ENCODE assay signal across 8 mouse cellular contexts in genomic region chr15:98632107-98632744, GRCm38 (mm10). TPM values are rescaled to one million over a fixed set of nuclear protein-coding genes. Genes with fewer than 3 reads are reported as not detected.
DNase-seq lines count a peak whose midpoint lies in the region; ATAC-seq lines count a peak whose summit lies in the region.

No protein-coding gene starts in this region.

- WGBS in embryonic facial prominence, embryonic 14.5 days = 1% methylated on average over 23 of the region's 25 CpGs
- WGBS in stomach, embryonic 14.5 days = 0% methylated on average over 24 of the region's 25 CpGs

- H3K4me2 ChIP-seq in embryonic facial prominence, embryonic 14.5 days (ENCODE audit: low read depth, low read length) = peak overlapping the region; percentile 97
- peak overlapping the region; percentile 87 for H3K4me2 ChIP-seq in stomach, embryonic 14.5 days (replicated peaks; ENCODE audit: low read depth, low read length)

- H3K36me3 ChIP-seq in embryonic facial prominence, embryonic 14.5 days (ENCODE audit: control insufficient read depth, insufficient read depth, low read length) = no peaks in the 10 kb centered on the region
- H3K36me3 ChIP-seq in stomach, embryonic 14.5 days (ENCODE audit: control insufficient read depth, insufficient read depth, low read length) = no peaks in the 10 kb centered on the region

- peaks cover 44% of the 10 kb centered on the region for H3K4me1 ChIP-seq in embryonic facial prominence, embryonic 14.5 days (ENCODE audit: control insufficient read depth, insufficient read depth, low read length)
- peaks cover 49% of the 10 kb centered on the region for H3K4me1 ChIP-seq in stomach, embryonic 14.5 days (ENCODE audit: control insufficient read depth, insufficient read depth, low read length)

- peak; percentile 78 for ATAC-seq in embryonic facial prominence, embryonic 14.5 days (ENCODE audit: low read depth)
- peak; percentile 75 for ATAC-seq in stomach, embryonic 14.5 days (ENCODE audit: insufficient number of reproducible peaks, insufficient read depth, low FRiP score, low read depth)
- no peak for ATAC-seq in granulocyte monocyte progenitor cell, adult 5-6 weeks (replicated peaks; ENCODE audit: poor library complexity, severe bottlenecking)

- intact Hi-C loops in heart, postnatal 14 days (cut with DNase I) = no loop called here

- H3K27me3 ChIP-seq in embryonic facial prominence, embryonic 14.5 days (replicated peaks; ENCODE audit: control insufficient read depth, insufficient read depth, low read length) = peaks cover 29% of the 10 kb centered on the region; the same call in 1 of the 2 replicates
- H3K27me3 ChIP-seq in stomach, embryonic 14.5 days (ENCODE audit: control insufficient read depth, insufficient read depth, low read length) = no peaks in the 10 kb centered on the region

- peak; percentile 83 for DNase-seq in urinary bladder, postnatal 14 days (ENCODE audit: low spot score)
- DNase-seq in urinary bladder, postnatal 10 days (ENCODE audit: low spot score) = no peak
- DNase-seq in embryonic facial prominence, embryonic 14.5 days (ENCODE audit: low spot score) = peak; percentile 92
- DNase-seq in heart, postnatal 14 days = peak; percentile 71 to 73
- peak; percentile 79 to 86 for DNase-seq in kidney, postnatal 4 days
- peak; percentile 74 to 80 for DNase-seq in lung, postnatal 4 days

- peak overlapping the region; percentile 58 for H3K9ac ChIP-seq in embryonic facial prominence, embryonic 14.5 days (ENCODE audit: low read depth, low read length)
- peak overlapping the region; percentile 49 for H3K9ac ChIP-seq in stomach, embryonic 14.5 days (replicated peaks; ENCODE audit: low read depth, low read length)

- H3K27ac ChIP-seq in embryonic facial prominence, embryonic 14.5 days (replicated peaks; ENCODE audit: low read depth, low read length) = peak overlapping the region; percentile 28
- H3K27ac ChIP-seq in stomach, embryonic 14.5 days (ENCODE audit: low read length) = peak overlapping the region; percentile 76

- peak overlapping the region; percentile 80 for H3K4me3 ChIP-seq in embryonic facial prominence, embryonic 14.5 days (ENCODE audit: low read depth, low read length)
- peak overlapping the region; percentile 61 for H3K4me3 ChIP-seq in stomach, embryonic 14.5 days (ENCODE audit: low read depth, low read length)

- no peaks in the 10 kb centered on the region for H3K9me3 ChIP-seq in embryonic facial prominence, embryonic 14.5 days (ENCODE audit: control insufficient read depth, low read length)
- H3K9me3 ChIP-seq in stomach, embryonic 14.5 days (ENCODE audit: control insufficient read depth, low read depth, low read length) = no peaks in the 10 kb centered on the region

RNA-seq across cellular contexts. Expression of gene Cacnb3, which starts 1.6 kb away (rescaled TPM):
- polyA plus RNA-seq in embryonic facial prominence, embryonic 14.5 days (2014; fragmentation: Nextera tagmentation; extraction: Ambion mirVana) = 29.0 and 37.0 TPM in 2 replicates
- total RNA-seq in heart, postnatal 14 days (2021) = 1 to 10 TPM; 8.0 to 8.8 TPM
- polyA plus RNA-seq in stomach, embryonic 14.5 days (2014; fragmentation: Nextera tagmentation; extraction: Ambion mirVana) = 34.4 TPM in 2 replicates
- total RNA-seq in granulocyte monocyte progenitor cell, adult 5-6 weeks (2014; fragmentation: Nextera tagmentation) = not detected in 2 replicates
- not detected in 2 replicates for total RNA-seq in granulocyte monocyte progenitor cell, adult 5-6 weeks (2017)

RNA-seq across cellular contexts. Expression of gene Adcy6, which starts 22.4 kb away (rescaled TPM):
- 14.9 and 18.8 TPM in 2 replicates for polyA plus RNA-seq in embryonic facial prominence, embryonic 14.5 days (2014; fragmentation: Nextera tagmentation; extraction: Ambion mirVana)
- 100 to 1,000 TPM; 199 to 209 TPM for total RNA-seq in heart, postnatal 14 days (2021)
- polyA plus RNA-seq in stomach, embryonic 14.5 days (2014; fragmentation: Nextera tagmentation; extraction: Ambion mirVana) = 21.9 and 23.0 TPM in 2 replicates
- total RNA-seq in granulocyte monocyte progenitor cell, adult 5-6 weeks (2014; fragmentation: Nextera tagmentation) = 1.8 and 3.1 TPM in 2 replicates
- 2.1 and 2.9 TPM in 2 replicates for total RNA-seq in granulocyte monocyte progenitor cell, adult 5-6 weeks (2017)

RNA-seq across cellular contexts. Expression of gene Ddx23, which starts 30.5 kb away (rescaled TPM):
- polyA plus RNA-seq in embryonic facial prominence, embryonic 14.5 days (2014; fragmentation: Nextera tagmentation; extraction: Ambion mirVana) = 21.5 and 23.4 TPM in 2 replicates
- total RNA-seq in heart, postnatal 14 days (2021) = 10 to 100 TPM; 51.0 to 53.9 TPM
- 30.1 and 30.3 TPM in 2 replicates for polyA plus RNA-seq in stomach, embryonic 14.5 days (2014; fragmentation: Nextera tagmentation; extraction: Ambion mirVana)
- total RNA-seq in granulocyte monocyte progenitor cell, adult 5-6 weeks (2014; fragmentation: Nextera tagmentation) = 76.1 and 82.1 TPM in 2 replicates
- 79.5 and 103 TPM in 2 replicates for total RNA-seq in granulocyte monocyte progenitor cell, adult 5-6 weeks (2017)

RNA-seq across cellular contexts. Expression of gene Rnd1, which starts 45.0 kb away (rescaled TPM):
- polyA plus RNA-seq in embryonic facial prominence, embryonic 14.5 days (2014; fragmentation: Nextera tagmentation; extraction: Ambion mirVana) = 0.42 TPM in 2 replicates
- 1 to 10 TPM in 1 of 2 experiments, under 1 TPM in 1; 0.69 to 1.0 TPM for total RNA-seq in heart, postnatal 14 days (2021)
- 0.75 and 0.83 TPM in 2 replicates for polyA plus RNA-seq in stomach, embryonic 14.5 days (2014; fragmentation: Nextera tagmentation; extraction: Ambion mirVana)
- total RNA-seq in granulocyte monocyte progenitor cell, adult 5-6 weeks (2014; fragmentation: Nextera tagmentation) = 0.11 and 0.39 TPM in 2 replicates
- total RNA-seq in granulocyte monocyte progenitor cell, adult 5-6 weeks (2017) = 0.67 and 2.7 TPM in 2 replicates

Comparison
In these comparisons a context has a peak if more than half of its experiments do, and no peak if none do; other contexts are left out.
1. RNA of gene Cacnb3, which starts 1.6 kb away (total RNA-seq): 8.0 to 8.8 TPM in heart, postnatal 14 days; not detected in granulocyte monocyte progenitor cell, adult 5-6 weeks; every median in the first group is over 4 times any median in the second.
2. RNA of gene Adcy6, which starts 22.4 kb away (total RNA-seq): 199 to 209 TPM in heart, postnatal 14 days; 1.8 to 3.1 TPM in granulocyte monocyte progenitor cell, adult 5-6 weeks; every median in the first group is over 10 times any median in the second.